Mouse (Mus musculus): Measurements from ENCODE around the gene Zfand3. TPM values are rescaled to one million over a fixed set of nuclear protein-coding genes. Genes with fewer than 3 reads are reported as not detected.

Zfand3 gene
- total RNA-seq, 2 experiments from 2014 or later = 99.7 to 103 TPM

DNA sequence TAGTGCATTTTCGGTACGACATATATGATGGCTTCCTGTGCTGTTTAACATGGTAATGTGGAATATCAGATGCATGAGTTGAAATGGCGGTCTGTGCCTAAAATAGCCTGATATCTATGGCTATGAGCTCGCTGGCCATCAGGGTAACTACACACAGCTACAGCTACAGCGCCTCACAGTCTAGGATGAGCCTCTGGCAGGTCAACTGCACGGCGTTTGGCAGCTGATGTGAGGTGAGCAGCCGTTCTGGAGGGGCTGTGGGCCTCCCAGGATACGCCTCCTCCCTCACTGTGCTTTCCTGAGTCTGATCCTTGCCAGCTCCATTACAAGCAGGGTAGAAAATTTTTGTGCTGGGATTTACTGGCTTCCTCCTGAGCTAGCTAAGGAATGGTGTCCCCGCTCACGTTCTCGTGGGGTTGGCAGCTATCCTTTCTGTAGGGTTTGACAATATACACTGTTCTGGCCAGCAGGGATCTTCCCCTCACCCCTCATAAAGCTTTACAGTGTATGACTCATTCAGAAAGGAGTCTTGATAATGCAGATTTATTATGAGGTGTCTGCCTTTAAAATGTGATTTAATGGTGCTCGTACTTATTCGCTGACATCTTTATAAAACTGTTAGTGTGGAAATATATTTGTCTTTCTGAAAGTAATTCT lies 240.2 kb downstream of the Zfand3 start:
- Histone ChIP-seq H3K27ac (no peak overlapping the region), H3K4me3 (no peak overlapping the region)
- intact Hi-C loops (cut with DNase I) = no loop called here
- no peak for TF ChIP-seq CTCF (IDR thresholded peaks at IDR 0.05)
- no peak for DNase-seq (ENCODE audit: extremely low spot score in 1 of 2, low spot score in 2 of 2)

GRCm38 (mm10) chr17:30245308-30245706 lies 240.8 kb downstream of the Zfand3 start:
- TF ChIP-seq CTCF (IDR thresholded peaks at IDR 0.05) = no peak
- no peak overlapping the region for H3K27ac ChIP-seq
- intact Hi-C loops (cut with DNase I) = no loop called here
- DNase-seq (ENCODE audit: extremely low spot score in 1 of 2, low spot score in 2 of 2) = no peak
- no peak overlapping the region for H3K4me3 ChIP-seq

GRCm38 (mm10) chr17:30253028-30253427 lies 248.5 kb downstream of the Zfand3 start:
- no peak for TF ChIP-seq CTCF (IDR thresholded peaks at IDR 0.05)
- no peak overlapping the region for H3K4me3 ChIP-seq
- H3K27ac ChIP-seq = no peak overlapping the region
- intact Hi-C loops (cut with DNase I) = no loop called here
- no peak for DNase-seq (ENCODE audit: extremely low spot score in 1 of 2, low spot score in 2 of 2)

GRCm38 (mm10) chr17:30253924-30254323 lies 249.4 kb downstream of the Zfand3 start:
- Histone ChIP-seq H3K4me3 (no peak overlapping the region), H3K27ac (no peak overlapping the region)
- TF ChIP-seq CTCF (IDR thresholded peaks at IDR 0.05) = no peak
- DNase-seq (ENCODE audit: extremely low spot score in 1 of 2, low spot score in 2 of 2) = no peak
- intact Hi-C loops (cut with DNase I) = no loop called here

- intact Hi-C loops (cut with DNase I) = no loop called here
- no peak for TF ChIP-seq CTCF (IDR thresholded peaks at IDR 0.05)
- H3K4me3 ChIP-seq = no peak overlapping the region
- H3K27ac ChIP-seq = no peak overlapping the region
- DNase-seq (ENCODE audit: extremely low spot score in 1 of 2, low spot score in 2 of 2) = no peak
Observed at GRCm38 (mm10) chr17:30255928-30256560, 251.5 kb downstream of the Zfand3 start.

GRCm38 (mm10) chr17:30258480-30258879 lies 253.9 kb downstream of the Zfand3 start:
- no peak for DNase-seq (ENCODE audit: extremely low spot score in 1 of 2, low spot score in 2 of 2)
- no peak; the same call in 1 of the 2 replicates for TF ChIP-seq CTCF (IDR thresholded peaks at IDR 0.05)
- Histone ChIP-seq H3K4me3 (no peak overlapping the region), H3K27ac (no peak overlapping the region)
- intact Hi-C loops (cut with DNase I) = no loop called here

DNA sequence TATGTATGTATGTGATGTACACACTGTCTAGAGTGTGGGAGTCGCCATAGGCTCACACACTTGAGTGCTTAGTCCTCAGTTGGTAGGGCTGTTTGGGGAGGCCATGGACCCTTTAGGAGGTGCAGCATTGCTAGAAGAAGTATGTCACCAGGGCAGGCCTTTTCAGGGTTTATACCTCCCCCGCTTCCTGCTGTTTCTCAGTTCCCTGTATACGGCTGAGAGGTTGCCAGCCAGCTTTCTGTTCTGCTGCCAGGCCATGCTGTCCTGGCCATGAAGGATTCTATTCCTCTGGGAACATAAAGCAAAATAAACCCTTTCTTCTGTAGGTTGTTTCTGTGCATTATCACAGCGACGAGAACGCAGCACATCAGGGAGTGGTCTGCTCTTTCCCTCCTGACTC lies 255.4 kb downstream of the Zfand3 start:
- DNase-seq (ENCODE audit: extremely low spot score in 1 of 2, low spot score in 2 of 2) = no peak
- H3K27ac ChIP-seq = no peak overlapping the region
- no peak overlapping the region for H3K4me3 ChIP-seq
- no peak for TF ChIP-seq CTCF (IDR thresholded peaks at IDR 0.05)
- intact Hi-C loops (cut with DNase I) = no loop called here

Other genes with a start within 250 kb of the Zfand3 start
- gene Mdga1, start 34.6 kb upstream of the Zfand3 start, total RNA-seq (2021) = 10 to 100 TPM; 27.8 to 32.7 TPM